Mouse (Mus musculus) lung, postnatal 0 days (tissue): ENCODE measurements at regions not wholly inside any gene's neighbourhood (a gene's known extent, or its start where the extent isn't known, plus 50 kb on each side); places are given as distances from the start of the nearest gene placed in this dataset.

Experiments
- CTCF ChIP-seq: IDR thresholded peaks from 2 replicates; pipeline ENCODE4 v1.5.1; 2016; ENCODE audit warnings: antibody characterized with exemption, mild to moderate bottlenecking
- EP300 ChIP-seq: IDR thresholded peaks from 2 replicates; pipeline ENCODE4 v1.6.1; 2016; ENCODE audit warnings: antibody characterized with exemption, mild to moderate bottlenecking, control low read depth

- TF ChIP-seq CTCF (no peak), EP300 (no peak)
Observed at GRCm38 (mm10) chr2:161408306-161408705, 299.4 kb upstream of the Chd6 start.
